Mouse (Mus musculus) small intestine, adult 2 months (tissue): ENCODE results near the gene Dmc1. TPM values are rescaled to one million over a fixed set of nuclear protein-coding genes. Genes with fewer than 3 reads are reported as not detected.

Experiments used
- H3K27ac ChIP-seq: fragments of 200-500 bp; 2 replicates; pipeline ENCODE4 v1.5.1; 2012; ENCODE audit warnings: low read depth, low read length, control low read depth, inconsistent platforms; ENCODE audit not compliant: insufficient read depth
- H3K27me3 ChIP-seq: fragments of 200-500 bp; 2 replicates; pipeline ENCODE4 v1.6.1; 2012; ENCODE audit warnings: mild to moderate bottlenecking, moderate library complexity, low read length, inconsistent platforms; ENCODE audit not compliant: control insufficient read depth, insufficient read depth
- H3K36me3 ChIP-seq: fragments of 200-500 bp; 2 replicates; pipeline ENCODE4 v1.6.1; 2012; ENCODE audit warnings: mild to moderate bottlenecking, low read length, control low read depth, inconsistent platforms; ENCODE audit not compliant: control insufficient read depth, insufficient read depth
- H3K4me1 ChIP-seq: fragments of 200-500 bp; 2 replicates; pipeline ENCODE4 v1.6.1; 2012; ENCODE audit warnings: low read length, inconsistent platforms, mixed read lengths; ENCODE audit not compliant: control insufficient read depth, insufficient read depth, insufficient read length
- H3K4me3 ChIP-seq: fragments of 200-500 bp; 2 replicates; pipeline ENCODE4 v1.5.1; 2012; ENCODE audit warnings: low read depth, mild to moderate bottlenecking, control low read depth, inconsistent platforms, low read length, moderate library complexity
- CTCF ChIP-seq: fragments of 200-500 bp; IDR thresholded peaks from 2 replicates; pipeline ENCODE4 v1.5.1; 2012; ENCODE audit warnings: low read depth, mild to moderate bottlenecking, control low read depth, inconsistent platforms, low read length, moderate library complexity, mixed read lengths; ENCODE audit not compliant: insufficient replicate concordance, insufficient read length; ENCODE audit errors: extremely low read depth
- POLR2A ChIP-seq: fragments of 200-500 bp; IDR thresholded peaks from 2 replicates; pipeline ENCODE4 v1.6.1; 2012; ENCODE audit warnings: low read depth, mild to moderate bottlenecking, control low read depth, inconsistent platforms, low read length, moderate library complexity
- WGBS: fragments of 180-500 bp; shearing (Covaris S2); methylation state at CpG from one replicate; pipeline ENCODE4 v1.1.7; 2018; 5-methylcytosine and 5-hydroxymethylcytosine counted together
- polyA plus RNA-seq: library from polyadenylated mRNA; depleted of rRNA; stranded (reverse); fragments of >200 nt; gene quantifications from 2 replicates; pipeline ENCODE4 v1.2.3, GENCODE M21; 2012

Dmc1 gene
- polyA plus RNA-seq, 1 experiment: 0.08 TPM

GRCm38 (mm10) chr15:79607757-79608156, 2.8 kb upstream of the Dmc1 start:
- Histone ChIP-seq H3K27me3 (peaks cover 14% of the 10 kb centered on the region), H3K4me3 (no peak overlapping the region), H3K4me1 (no peaks in the 10 kb centered on the region), H3K36me3 (no peaks in the 10 kb centered on the region), H3K27ac (no peak overlapping the region)
- 50% methylated on average over 2 of the region's 2 CpGs for WGBS
- no peak for TF ChIP-seq POLR2A
- no peak for TF ChIP-seq CTCF

GRCm38 (mm10) chr15:79606161-79606560, 1.3 kb upstream of the Dmc1 start:
- peaks cover 14% of the 10 kb centered on the region for H3K27me3 ChIP-seq
- H3K36me3 ChIP-seq: no peaks in the 10 kb centered on the region
- no peak overlapping the region for H3K4me3 ChIP-seq
- TF ChIP-seq POLR2A (no peak), CTCF (no peak)
- H3K4me1 ChIP-seq: no peaks in the 10 kb centered on the region
- 83% methylated on average over 12 of the region's 12 CpGs for WGBS
- H3K27ac ChIP-seq: no peak overlapping the region

DNA sequence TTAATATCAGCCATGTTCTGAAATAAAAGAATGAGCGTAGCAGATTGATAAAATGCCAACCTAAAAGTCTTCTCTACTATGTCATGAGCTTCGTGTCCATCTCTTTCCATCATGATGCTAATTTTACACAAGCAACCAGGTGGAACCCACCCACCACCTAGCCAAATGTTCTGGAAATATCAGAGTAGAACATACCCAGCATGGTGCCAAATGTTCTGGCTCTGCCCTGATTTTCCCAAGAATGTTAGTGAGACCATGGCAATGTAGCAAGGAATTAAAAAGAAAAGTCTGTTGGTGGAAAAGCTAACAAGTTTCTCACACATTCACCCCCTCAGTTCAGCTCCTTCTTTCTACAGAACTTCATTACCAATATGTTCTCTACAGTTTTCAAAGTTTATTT, 4.7 kb downstream of the Dmc1 start:
- H3K4me1 ChIP-seq: no peaks in the 10 kb centered on the region
- WGBS: 74% methylated on average over 2 of the region's 2 CpGs
- H3K36me3 ChIP-seq: no peaks in the 10 kb centered on the region

GRCm38 (mm10) chr15:79598715-79599114, 6.2 kb downstream of the Dmc1 start:
- Histone ChIP-seq H3K27ac (no peak overlapping the region), H3K36me3 (no peaks in the 10 kb centered on the region), H3K4me1 (no peaks in the 10 kb centered on the region), H3K4me3 (no peak overlapping the region), H3K27me3 (no peaks in the 10 kb centered on the region)
- WGBS: 85% methylated on average over 1 of the region's 1 CpGs
- no peak for TF ChIP-seq POLR2A
- no peak for TF ChIP-seq CTCF

More for the DNA sequence above, 4.7 kb downstream of the Dmc1 start:
- no peak overlapping the region for H3K27ac ChIP-seq
- TF ChIP-seq CTCF (no peak), POLR2A (no peak)
- no peak overlapping the region for H3K4me3 ChIP-seq
- peaks cover 9% of the 10 kb centered on the region for H3K27me3 ChIP-seq

DNA sequence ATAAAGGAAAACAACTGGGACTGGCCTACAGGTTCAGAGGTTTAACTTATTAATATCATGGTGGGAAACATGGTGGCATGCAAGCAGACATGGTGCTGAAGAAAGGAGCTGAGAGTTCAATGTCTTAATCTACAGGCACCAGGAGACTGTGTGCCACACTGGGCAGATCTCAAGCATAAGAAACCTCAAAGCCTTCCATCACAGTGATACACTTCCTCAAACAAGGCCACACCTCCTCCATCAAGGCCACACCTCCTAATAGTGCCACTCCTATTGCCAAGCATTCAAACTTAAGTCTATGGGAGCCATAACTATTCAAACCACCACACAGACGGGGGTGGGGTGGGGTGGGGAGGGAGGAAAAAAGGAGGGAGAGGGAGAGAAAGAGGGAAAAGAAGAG, 23.3 kb downstream of the Dmc1 start:
- Histone ChIP-seq H3K4me3 (no peak overlapping the region), H3K36me3 (no peaks in the 10 kb centered on the region), H3K27me3 (no peaks in the 10 kb centered on the region), H3K27ac (no peak overlapping the region), H3K4me1 (no peaks in the 10 kb centered on the region)
- TF ChIP-seq POLR2A (no peak), CTCF (no peak)
- 38% methylated on average over 1 of the region's 1 CpGs for WGBS

DNA sequence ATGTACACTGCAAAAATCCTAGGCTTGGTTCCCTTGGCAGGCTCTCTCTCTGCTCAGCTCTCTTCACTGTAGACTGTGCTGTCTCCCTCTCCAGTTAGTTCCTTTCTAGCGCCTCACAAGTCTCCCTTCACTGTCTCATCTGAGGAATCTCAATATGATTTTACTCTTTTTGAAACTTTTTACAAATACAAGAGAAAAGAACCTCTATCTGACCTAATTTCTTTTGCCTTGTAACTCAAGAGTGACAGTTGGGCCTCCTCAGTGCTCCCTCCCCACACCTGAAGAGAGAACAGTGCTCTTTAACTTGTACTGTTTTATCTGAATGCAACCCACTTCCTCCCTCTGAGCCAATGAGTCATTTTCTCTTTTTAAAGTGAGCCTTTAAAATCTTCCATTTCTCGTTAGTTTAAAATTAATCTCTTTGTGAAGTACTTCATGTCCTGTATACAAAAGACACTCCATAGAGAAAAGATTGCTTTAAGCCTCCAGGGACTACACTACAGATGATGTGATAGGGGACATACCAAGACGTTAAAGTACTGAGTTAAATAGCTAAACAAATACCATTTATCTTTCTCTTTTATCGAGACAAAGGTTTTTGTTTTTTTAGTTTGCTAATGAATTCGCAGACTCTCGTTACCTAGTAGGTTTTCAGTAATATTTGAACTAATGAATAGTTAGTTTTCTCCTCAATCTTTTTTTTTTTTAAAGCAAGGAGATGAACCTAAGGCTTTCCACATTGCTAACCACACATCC, 27.1 kb downstream of the Dmc1 start:
- H3K4me3 ChIP-seq: no peak overlapping the region
- no peaks in the 10 kb centered on the region for H3K27me3 ChIP-seq
- TF ChIP-seq CTCF: no peak
- TF ChIP-seq POLR2A: no peak
- no peaks in the 10 kb centered on the region for H3K36me3 ChIP-seq
- 57% methylated on average over 6 of the region's 6 CpGs for WGBS
- H3K27ac ChIP-seq: no peak overlapping the region
- no peaks in the 10 kb centered on the region for H3K4me1 ChIP-seq

DNA sequence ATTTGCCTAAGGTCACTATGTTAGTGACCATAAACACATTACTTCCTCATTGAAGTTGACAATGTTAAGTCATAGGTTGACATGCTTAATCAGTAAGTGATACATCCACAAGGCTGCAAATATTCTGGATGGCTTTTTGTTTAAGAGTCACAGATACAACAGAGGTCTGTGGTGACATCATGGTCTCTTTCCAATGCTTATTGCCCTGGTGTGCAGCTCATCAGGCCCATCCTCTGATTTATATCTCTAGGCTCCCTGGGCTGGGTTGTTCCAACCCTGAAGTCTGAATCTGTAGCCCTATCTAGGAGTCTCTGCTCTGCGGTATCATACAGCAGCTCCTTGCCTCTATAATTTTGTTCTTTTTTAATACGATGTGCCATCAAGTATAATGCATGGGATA, 28.0 kb downstream of the Dmc1 start:
- no peaks in the 10 kb centered on the region for H3K27me3 ChIP-seq
- no peak for TF ChIP-seq CTCF
- TF ChIP-seq POLR2A: no peak
- no peak overlapping the region for H3K27ac ChIP-seq
- 88% methylated on average over 2 of the region's 2 CpGs for WGBS
- H3K4me1 ChIP-seq: no peaks in the 10 kb centered on the region
- H3K36me3 ChIP-seq: no peaks in the 10 kb centered on the region
- no peak overlapping the region for H3K4me3 ChIP-seq

GRCm38 (mm10) chr15:79575543-79576222, 29.2 kb downstream of the Dmc1 start:
- H3K4me1 ChIP-seq: no peaks in the 10 kb centered on the region
- no peaks in the 10 kb centered on the region for H3K27me3 ChIP-seq
- no peak overlapping the region for H3K27ac ChIP-seq
- TF ChIP-seq POLR2A: no peak
- no peak for TF ChIP-seq CTCF
- no peak overlapping the region for H3K4me3 ChIP-seq
- WGBS: 54% methylated on average over 1 of the region's 1 CpGs
- no peaks in the 10 kb centered on the region for H3K36me3 ChIP-seq
